Mouse (Mus musculus) hindbrain, postnatal 0 days (tissue): ENCODE results near the gene Phykpl. TPM values are rescaled to one million over a fixed set of nuclear protein-coding genes. Genes with fewer than 3 reads are reported as not detected.

Experiments
- ATAC-seq: fragments of 200-750 bp; cut with Nextera tagmentation; 2 replicates; pipeline ENCODE4 v1.8.0; 2017; ENCODE audit warnings: mild to moderate bottlenecking, moderate TSS enrichment, moderate library complexity
- DNase-seq: peaks from one replicate; pipeline ENCODE4 v3.0.0-alpha.2; 2015; ENCODE audit warnings: low spot score
- H3K27ac ChIP-seq: fragments of 300-500 bp; sonication (generic); 2 replicates; pipeline ENCODE4 v1.5.1; 2014; ENCODE audit warnings: mild to moderate bottlenecking
- H3K27me3 ChIP-seq: fragments of 300-500 bp; sonication (generic); 2 replicates; pipeline ENCODE4 v1.6.1; 2014; ENCODE audit warnings: low read length, mixed read lengths; ENCODE audit not compliant: insufficient read depth
- H3K36me3 ChIP-seq: fragments of 300-500 bp; sonication (generic); 2 replicates; pipeline ENCODE4 v1.6.1; 2014; ENCODE audit warnings: low read length, mixed read lengths; ENCODE audit not compliant: insufficient read depth
- H3K4me1 ChIP-seq: fragments of 300-500 bp; sonication (generic); 2 replicates; pipeline ENCODE4 v1.6.1; 2014; ENCODE audit warnings: antibody characterized with exemption, low read length, mixed read lengths; ENCODE audit not compliant: insufficient read depth
- H3K4me2 ChIP-seq: fragments of 300-500 bp; sonication (generic); 2 replicates; pipeline ENCODE4 v1.6.1; 2014; ENCODE audit warnings: low read depth, mild to moderate bottlenecking, low read length, moderate library complexity, mixed read lengths
- H3K4me3 ChIP-seq: fragments of 300-500 bp; sonication (generic); 2 replicates; pipeline ENCODE4 v1.5.1; 2014; ENCODE audit warnings: low read length
- H3K9ac ChIP-seq: fragments of 300-500 bp; sonication (generic); replicated peaks from 2 replicates; pipeline ENCODE4 v1.6.1; 2014; ENCODE audit warnings: mild to moderate bottlenecking, low read length, moderate library complexity, mixed read lengths
- H3K9me3 ChIP-seq: fragments of 300-500 bp; sonication (generic); 2 replicates; pipeline ENCODE4 v1.6.1; 2016; ENCODE audit warnings: low read length, mixed read lengths
- CTCF ChIP-seq: IDR thresholded peaks from 2 replicates; pipeline ENCODE4 v1.5.1; 2016; ENCODE audit warnings: antibody characterized with exemption, control low read depth, low read depth
- WGBS: fragments of 180-500 bp; shearing (Covaris S2); extraction: QIAGEN DNeasy Blood & Tissue Kit; methylation state at CpG from one replicate; pipeline ENCODE4 v1.1.7; 2014; 5-methylcytosine and 5-hydroxymethylcytosine counted together
- polyA plus RNA-seq: library from polyadenylated mRNA; unstranded; fragments of >200 nt; fragmentation: Nextera tagmentation; extraction: Ambion mirVana; gene quantifications from 2 replicates; pipeline ENCODE4 v1.2.1, GENCODE M21; 2015
- total RNA-seq: library from RNA; depleted of rRNA; stranded (reverse); fragments of >200 nt; gene quantifications from 2 replicates; pipeline ENCODE4 v1.2.3, GENCODE M21; 2014; rRNA removed

Gene Phykpl
- total RNA-seq (3.8 and 5.3 TPM in 2 replicates), polyA plus RNA-seq (7.9 and 8.6 TPM in 2 replicates)

DNA sequence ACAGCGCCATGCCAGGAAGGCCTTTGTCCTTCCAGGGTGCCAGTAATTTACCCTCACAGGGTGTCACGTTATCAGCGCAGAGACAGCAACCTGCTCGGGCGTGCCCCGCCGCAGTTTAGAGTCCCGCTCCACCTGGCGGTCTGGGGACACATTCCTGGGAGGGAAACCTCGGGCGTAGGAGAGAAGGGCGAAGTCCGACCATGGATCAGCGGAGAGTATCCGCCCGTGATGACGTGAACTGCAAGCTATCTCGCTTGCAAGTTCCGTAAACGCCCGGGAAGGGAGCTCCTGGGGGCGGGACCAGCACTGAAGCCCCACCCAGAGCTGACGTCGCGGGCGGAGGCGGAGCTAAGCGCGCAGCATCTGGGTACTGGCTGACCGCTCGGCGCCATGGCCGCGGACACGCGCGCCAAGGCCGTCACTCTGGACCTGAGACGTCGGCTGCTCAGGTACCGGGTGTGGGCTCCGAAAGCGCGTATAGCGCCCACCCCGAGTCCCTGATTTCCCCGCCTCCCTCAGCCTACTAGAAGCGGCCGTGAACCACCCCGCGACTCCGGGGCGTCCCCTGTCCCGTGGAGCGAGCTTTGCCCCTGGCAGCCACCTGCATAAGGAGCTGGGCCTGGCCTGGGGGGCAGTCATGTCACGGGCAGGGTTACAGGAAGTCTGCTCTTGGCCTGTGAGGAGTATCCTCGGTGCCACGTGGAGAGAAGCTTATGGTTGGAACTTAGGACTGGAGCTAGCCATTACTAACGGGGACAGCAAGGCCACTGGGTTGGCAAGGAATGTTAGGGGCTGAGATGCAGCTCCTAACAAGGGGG, at the start of gene Phykpl:
TSS of gene Phykpl (plus strand) at position 327 of the 818 bp plus-strand sequence.
- peak; percentile 97 for DNase-seq
- 3% methylated on average over 58 of the region's 59 CpGs for WGBS
- Histone ChIP-seq H3K4me2 (peak within 1 kb of the TSS; percentile 93), H3K9me3 (no peaks in the 10 kb centered on the region), H3K4me3 (peak within 1 kb of the TSS; percentile 64), H3K36me3 (peaks cover 16% of the 10 kb centered on the region), H3K4me1 (peaks cover 16% of the 10 kb centered on the region; the same call in 1 of the 2 replicates), H3K27ac (peak within 1 kb of the TSS; percentile 87), H3K27me3 (no peaks in the 10 kb centered on the region), H3K9ac (peak within 1 kb of the TSS; percentile 74)
- peak; percentile 68 for TF ChIP-seq CTCF
- peak; percentile 96 for ATAC-seq

DNA sequence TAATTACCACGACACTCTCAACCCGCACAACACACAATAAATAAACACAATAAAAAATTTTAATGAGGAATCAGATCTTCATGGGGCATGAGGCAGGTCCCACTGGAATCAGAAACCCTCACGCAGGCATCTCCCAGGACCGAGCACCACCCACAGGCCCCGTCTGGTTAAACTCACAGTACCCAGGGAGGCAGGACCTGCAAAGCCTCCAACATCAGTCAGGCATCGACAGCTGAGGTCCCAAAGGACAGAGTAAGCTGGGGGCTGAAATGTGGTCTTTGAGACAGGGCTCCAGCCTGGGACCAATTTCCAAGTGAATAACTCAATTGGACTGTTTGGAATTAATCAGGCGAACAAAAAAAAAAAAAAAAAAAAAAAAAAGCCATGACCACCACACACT, 46.2 kb upstream of the Phykpl start:
- no peak for DNase-seq
- H3K9ac ChIP-seq = no peak overlapping the region
- 33% methylated on average over 7 of the region's 7 CpGs for WGBS

DNA sequence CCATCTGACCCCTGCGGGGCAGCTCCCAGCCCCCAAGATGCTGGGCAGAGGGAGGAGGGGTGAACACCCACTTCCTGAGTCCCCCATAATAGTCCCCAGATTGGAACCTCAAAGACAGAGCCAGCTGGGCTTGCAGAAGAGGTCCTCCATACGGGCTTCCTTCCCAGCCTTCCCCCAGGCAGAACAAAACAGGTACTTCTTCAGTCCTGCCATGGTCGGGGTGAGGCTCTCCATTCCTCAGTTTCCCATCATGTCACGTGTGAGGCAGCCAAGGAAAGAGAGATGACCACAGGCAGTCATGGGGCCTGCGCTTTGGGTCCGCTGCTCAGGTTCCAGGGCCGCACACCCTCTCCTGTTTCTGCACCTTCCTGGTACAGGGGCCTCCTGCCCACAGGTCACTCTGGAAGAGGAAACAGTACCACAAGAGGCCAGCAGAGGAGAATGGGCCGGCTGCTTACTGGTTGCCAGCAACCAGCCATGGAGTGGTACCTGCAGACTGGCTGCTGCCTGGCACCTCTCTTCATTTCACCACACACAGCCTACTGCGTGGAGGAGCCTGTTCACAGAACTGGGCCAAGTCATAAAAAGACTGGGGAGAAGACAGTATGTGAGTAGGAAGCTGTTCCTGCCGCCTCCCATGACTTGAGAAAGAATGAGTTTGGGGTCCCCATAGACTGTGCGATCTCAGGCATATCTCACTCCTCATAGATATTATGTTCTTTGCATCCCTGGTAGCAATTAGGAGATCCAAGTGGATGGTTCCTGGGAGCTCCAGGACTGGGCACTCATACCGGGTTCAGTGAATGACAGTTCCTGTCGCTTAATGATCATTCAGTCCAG, 45.4 kb upstream of the Phykpl start:
- no peak for TF ChIP-seq CTCF
- Histone ChIP-seq H3K4me3 (no peak overlapping the region), H3K4me1 (no peaks in the 10 kb centered on the region), H3K9me3 (no peaks in the 10 kb centered on the region), H3K27ac (no peak overlapping the region), H3K27me3 (no peaks in the 10 kb centered on the region), H3K4me2 (no peak overlapping the region), H3K36me3 (no peaks in the 10 kb centered on the region), H3K9ac (no peak overlapping the region)
- ATAC-seq (peak; percentile 39), DNase-seq (no peak)
- WGBS = 58% methylated on average over 13 of the region's 13 CpGs

More for the DNA sequence above, 46.2 kb upstream of the Phykpl start:
- no peak overlapping the region for H3K4me3 ChIP-seq
- H3K4me2 ChIP-seq = no peak overlapping the region
- H3K27me3 ChIP-seq = no peaks in the 10 kb centered on the region
- no peak for TF ChIP-seq CTCF
- no peaks in the 10 kb centered on the region for H3K36me3 ChIP-seq
- ATAC-seq = no peak
- no peaks in the 10 kb centered on the region for H3K4me1 ChIP-seq
- no peak overlapping the region for H3K27ac ChIP-seq
- no peaks in the 10 kb centered on the region for H3K9me3 ChIP-seq

DNA sequence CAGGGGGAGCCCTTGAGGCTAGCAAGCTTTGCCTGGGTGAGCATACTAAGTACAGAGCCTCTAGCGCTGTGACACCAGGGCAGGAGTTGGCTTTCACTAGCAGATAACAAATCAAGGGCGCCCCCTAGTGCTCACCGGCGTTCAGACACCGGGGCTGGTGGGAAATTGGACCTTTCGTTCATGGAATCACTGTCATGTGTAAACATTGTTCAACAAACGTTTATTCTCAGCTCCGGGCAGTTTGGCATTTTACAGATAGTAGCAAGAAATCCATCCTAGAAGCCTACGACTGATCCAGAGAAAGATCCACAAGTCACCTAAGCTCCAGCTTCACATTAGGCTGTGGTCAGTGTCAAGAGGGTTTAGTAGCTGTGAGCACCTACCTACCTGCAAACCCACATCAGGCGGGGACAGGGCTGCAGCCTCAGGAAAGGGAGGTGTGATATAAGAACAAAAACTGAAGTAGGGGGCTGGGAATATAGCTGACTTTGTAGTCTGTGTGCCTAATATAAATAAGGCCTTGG, 44.7 kb upstream of the Phykpl start:
- peak; percentile 99 for TF ChIP-seq CTCF
- H3K4me1 ChIP-seq = no peaks in the 10 kb centered on the region
- H3K4me2 ChIP-seq = no peak overlapping the region
- peak; percentile 97 for DNase-seq
- H3K27me3 ChIP-seq = no peaks in the 10 kb centered on the region
- no peak overlapping the region for H3K27ac ChIP-seq
- no peak overlapping the region for H3K4me3 ChIP-seq
- H3K9me3 ChIP-seq = no peaks in the 10 kb centered on the region
- WGBS = 11% methylated on average over 10 of the region's 10 CpGs
- no peak overlapping the region for H3K9ac ChIP-seq
- peak; percentile 91 for ATAC-seq
- no peaks in the 10 kb centered on the region for H3K36me3 ChIP-seq

GRCm38 (mm10) chr11:51542424-51542823, 42.1 kb upstream of the Phykpl start:
- H3K4me3 ChIP-seq = no peak overlapping the region
- H3K36me3 ChIP-seq = no peaks in the 10 kb centered on the region
- no peak overlapping the region for H3K27ac ChIP-seq
- H3K4me2 ChIP-seq = no peak overlapping the region
- no peak for TF ChIP-seq CTCF
- 61% methylated on average over 9 of the region's 9 CpGs for WGBS
- no peak for DNase-seq
- H3K4me1 ChIP-seq = no peaks in the 10 kb centered on the region
- H3K9ac ChIP-seq = no peak overlapping the region
- no peak for ATAC-seq
- H3K27me3 ChIP-seq = no peaks in the 10 kb centered on the region
- no peaks in the 10 kb centered on the region for H3K9me3 ChIP-seq

DNA sequence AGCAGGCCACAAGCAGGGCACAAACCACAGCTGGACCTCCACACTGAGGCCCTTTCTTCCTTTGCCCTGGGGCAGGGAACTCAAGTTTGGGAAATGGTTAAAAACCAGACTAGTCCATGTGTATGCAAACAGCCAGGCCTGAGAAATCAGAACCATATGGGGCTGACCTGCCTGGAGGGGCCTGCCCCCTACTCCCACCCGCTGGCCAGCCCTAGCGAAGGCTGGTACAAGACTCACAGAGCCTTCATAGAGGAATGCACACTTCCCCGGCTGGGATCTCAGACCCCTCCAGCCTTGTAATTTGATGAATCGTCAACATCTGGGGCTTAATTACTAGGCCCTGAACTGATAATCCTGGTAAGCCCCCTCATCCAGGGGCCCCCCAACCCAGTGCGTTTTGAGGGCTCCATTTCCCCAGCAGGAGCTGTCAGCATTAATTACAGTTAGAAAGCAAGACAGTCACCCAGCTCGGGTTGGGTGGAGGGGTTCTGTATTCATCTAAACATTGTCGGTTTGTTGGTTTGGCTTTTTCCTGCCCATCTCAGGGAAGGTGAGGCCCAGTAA, 41.0 kb upstream of the Phykpl start:
- no peak for DNase-seq
- Histone ChIP-seq H3K4me2 (no peak overlapping the region), H3K27me3 (no peaks in the 10 kb centered on the region), H3K9me3 (no peaks in the 10 kb centered on the region), H3K4me1 (no peaks in the 10 kb centered on the region), H3K36me3 (no peaks in the 10 kb centered on the region), H3K27ac (no peak overlapping the region), H3K4me3 (no peak overlapping the region), H3K9ac (no peak overlapping the region)
- no peak for ATAC-seq
- WGBS = 35% methylated on average over 7 of the region's 7 CpGs
- no peak for TF ChIP-seq CTCF
